Mouse (Mus musculus) forebrain, embryonic 16.5 days (tissue): Measurements from ENCODE around the gene Gm6525. TPM values are rescaled to one million over a fixed set of nuclear protein-coding genes. Genes with fewer than 3 reads are reported as not detected.

Source experiments
- polyA plus RNA-seq: library from polyadenylated mRNA; unstranded; fragments of >200 nt; fragmentation: Nextera tagmentation; extraction: Ambion mirVana; gene quantifications from 2 replicates; pipeline ENCODE4 v1.2.1, GENCODE M21; 2015

The Gm6525 gene
- polyA plus RNA-seq, 1 experiment from 2014 or later: 3.0 TPM

Other genes with a start within 250 kb of the Gm6525 start
- gene Tmem131l, start 133.9 kb upstream of the Gm6525 start, polyA plus RNA-seq: 129 and 134 TPM in 2 replicates
- 2.7 and 3.2 TPM in 2 replicates for gene Mnd1, start 18.3 kb upstream of the Gm6525 start, polyA plus RNA-seq
- 195 and 201 TPM in 2 replicates for gene Trim2, start 132.8 kb downstream of the Gm6525 start, polyA plus RNA-seq